Mouse (Mus musculus): ENCODE results near the gene Gpr132. TPM values are rescaled to one million over a fixed set of nuclear protein-coding genes. Genes with fewer than 3 reads are reported as not detected.
"Not testable (repeated sequence)": the region's sequence is repeated elsewhere in the genome, so short reads cannot be mapped to it uniquely, and the experiment has no call there.

Gene Gpr132
- polyA plus RNA-seq, 1 experiment from 2014 or later = 0.08 TPM

GRCm38 (mm10) chr12:112858581-112859336 is 9.3 kb downstream of the Gpr132 start:
- H3K9me3 ChIP-seq = no peaks in the 10 kb centered on the region
- 89% methylated on average over 9 of the region's 9 CpGs for WGBS
- no peak overlapping the region for H3K4me3 ChIP-seq
- H3K4me1 ChIP-seq (replicated peaks) = peaks cover 16% of the 10 kb centered on the region
- H3K36me3 ChIP-seq = no peaks in the 10 kb centered on the region
- H3K27ac ChIP-seq = no peak overlapping the region
- DNase-seq (ENCODE audit: low spot score) = no peak
- no peaks in the 10 kb centered on the region for H3K27me3 ChIP-seq (ENCODE audit: insufficient read depth, poor library complexity, severe bottlenecking)

- 70% methylated on average over 9 of the region's 9 CpGs for WGBS
- H3K4me3 ChIP-seq = no peak overlapping the region
Measured at GRCm38 (mm10) chr12:112857021-112857925, 10.8 kb downstream of the Gpr132 start.

GRCm38 (mm10) chr12:112856338-112856737 is 11.7 kb downstream of the Gpr132 start:
- Histone ChIP-seq H3K36me3 (no peaks in the 10 kb centered on the region), H3K4me1 (replicated peaks) (peaks cover 9% of the 10 kb centered on the region), H3K9me3 (no peaks in the 10 kb centered on the region), H3K4me3 (no peak overlapping the region), H3K27ac (no peak overlapping the region), H3K27me3 (ENCODE audit: insufficient read depth, poor library complexity, severe bottlenecking) (no peaks in the 10 kb centered on the region)
- DNase-seq (ENCODE audit: low spot score) = no peak
- WGBS = 87% methylated on average over 3 of the region's 3 CpGs

More at GRCm38 (mm10) chr12:112857021-112857925, 10.8 kb downstream of the Gpr132 start:
- no peak for DNase-seq (ENCODE audit: low spot score)
- Histone ChIP-seq H3K27me3 (ENCODE audit: insufficient read depth, poor library complexity, severe bottlenecking) (no peaks in the 10 kb centered on the region), H3K36me3 (no peaks in the 10 kb centered on the region), H3K27ac (no peak overlapping the region), H3K4me1 (replicated peaks) (peaks cover 16% of the 10 kb centered on the region), H3K9me3 (no peaks in the 10 kb centered on the region)

GRCm38 (mm10) chr12:112854610-112855333 is 13.3 kb downstream of the Gpr132 start:
- WGBS = 80% methylated on average over 7 of the region's 7 CpGs
- DNase-seq (ENCODE audit: low spot score) = no peak
- no peaks in the 10 kb centered on the region for H3K27me3 ChIP-seq (ENCODE audit: insufficient read depth, poor library complexity, severe bottlenecking)
- no peaks in the 10 kb centered on the region for H3K36me3 ChIP-seq
- H3K9me3 ChIP-seq = no peaks in the 10 kb centered on the region
- H3K4me3 ChIP-seq = no peak overlapping the region
- no peak overlapping the region for H3K27ac ChIP-seq
- H3K4me1 ChIP-seq (replicated peaks) = peaks cover 3% of the 10 kb centered on the region; the same call in 1 of the 2 replicates

- H3K9me3 ChIP-seq = no peaks in the 10 kb centered on the region
- DNase-seq (ENCODE audit: low spot score) = no peak
- H3K27me3 ChIP-seq (ENCODE audit: insufficient read depth, poor library complexity, severe bottlenecking) = no peaks in the 10 kb centered on the region
- H3K36me3 ChIP-seq = no peaks in the 10 kb centered on the region
- 87% methylated on average over 11 of the region's 11 CpGs for whole genome bisulfite sequencing
- no peak overlapping the region for H3K27ac ChIP-seq
- H3K4me3 ChIP-seq = no peak overlapping the region
- H3K4me1 ChIP-seq (replicated peaks) = peaks cover 3% of the 10 kb centered on the region; the same call in 1 of the 2 replicates
Measured at GRCm38 (mm10) chr12:112853050-112853729, 14.8 kb downstream of the Gpr132 start.

- DNase-seq (ENCODE audit: low spot score) = no peak
- H3K27ac ChIP-seq = no peak overlapping the region
- 51% methylated on average over 8 of the region's 8 CpGs for WGBS
- no peaks in the 10 kb centered on the region for H3K36me3 ChIP-seq
- no peaks in the 10 kb centered on the region for H3K4me1 ChIP-seq (replicated peaks)
- H3K9me3 ChIP-seq = no peaks in the 10 kb centered on the region
- H3K27me3 ChIP-seq (ENCODE audit: insufficient read depth, poor library complexity, severe bottlenecking) = no peaks in the 10 kb centered on the region
- no peak overlapping the region for H3K4me3 ChIP-seq
Measured at GRCm38 (mm10) chr12:112851116-112851515, 16.9 kb downstream of the Gpr132 start.

GRCm38 (mm10) chr12:112850344-112850743 is 17.7 kb downstream of the Gpr132 start:
- no peak overlapping the region for H3K4me3 ChIP-seq
- H3K36me3 ChIP-seq = no peaks in the 10 kb centered on the region
- WGBS = 84% methylated on average over 9 of the region's 9 CpGs
- no peaks in the 10 kb centered on the region for H3K27me3 ChIP-seq (ENCODE audit: insufficient read depth, poor library complexity, severe bottlenecking)
- H3K9me3 ChIP-seq = no peaks in the 10 kb centered on the region
- H3K4me1 ChIP-seq (replicated peaks) = no peaks in the 10 kb centered on the region
- no peak overlapping the region for H3K27ac ChIP-seq
- DNase-seq (ENCODE audit: low spot score) = no peak

GRCm38 (mm10) chr12:112849235-112850022 is 18.6 kb downstream of the Gpr132 start:
- no peak for DNase-seq (ENCODE audit: low spot score)
- WGBS = 84% methylated on average over 11 of the region's 11 CpGs

GRCm38 (mm10) chr12:112847880-112848279 is 20.1 kb downstream of the Gpr132 start:
- 97% methylated on average over 2 of the region's 2 CpGs for WGBS

More at GRCm38 (mm10) chr12:112849235-112850022, 18.6 kb downstream of the Gpr132 start:
- no peaks in the 10 kb centered on the region for H3K4me1 ChIP-seq (replicated peaks)
- H3K9me3 ChIP-seq = no peaks in the 10 kb centered on the region
- no peaks in the 10 kb centered on the region for H3K36me3 ChIP-seq
- no peak overlapping the region for H3K27ac ChIP-seq
- no peak overlapping the region for H3K4me3 ChIP-seq
- no peaks in the 10 kb centered on the region for H3K27me3 ChIP-seq (ENCODE audit: insufficient read depth, poor library complexity, severe bottlenecking)

GRCm38 (mm10) chr12:112843803-112844202 is 24.2 kb downstream of the Gpr132 start:
- Histone ChIP-seq H3K4me3 (no peak overlapping the region), H3K27me3 (ENCODE audit: insufficient read depth, poor library complexity, severe bottlenecking) (no peaks in the 10 kb centered on the region), H3K27ac (no peak overlapping the region), H3K9me3 (no peaks in the 10 kb centered on the region), H3K4me1 (replicated peaks) (no peaks in the 10 kb centered on the region), H3K36me3 (no peaks in the 10 kb centered on the region)
- 28% methylated on average over 3 of the region's 3 CpGs for WGBS
- peak; percentile 81 for DNase-seq (ENCODE audit: low spot score)

More at GRCm38 (mm10) chr12:112847880-112848279, 20.1 kb downstream of the Gpr132 start:
- H3K4me3 ChIP-seq = no peak overlapping the region
- no peak overlapping the region for H3K27ac ChIP-seq
- no peaks in the 10 kb centered on the region for H3K9me3 ChIP-seq
- no peaks in the 10 kb centered on the region for H3K27me3 ChIP-seq (ENCODE audit: insufficient read depth, poor library complexity, severe bottlenecking)
- no peaks in the 10 kb centered on the region for H3K4me1 ChIP-seq (replicated peaks)
- no peaks in the 10 kb centered on the region for H3K36me3 ChIP-seq
- DNase-seq (ENCODE audit: low spot score) = no peak

- not testable (repeated sequence) for DNase-seq (ENCODE audit: low spot score); H3K4me3 ChIP-seq; H3K27ac ChIP-seq; H3K27me3 ChIP-seq (ENCODE audit: insufficient read depth, poor library complexity, severe bottlenecking); H3K4me1 ChIP-seq (replicated peaks); H3K9me3 ChIP-seq; H3K36me3 ChIP-seq
- 86% methylated on average over 2 of the region's 2 CpGs for WGBS
Measured at GRCm38 (mm10) chr12:112842128-112842527, 25.9 kb downstream of the Gpr132 start.
